Mouse (Mus musculus) forebrain, postnatal 0 days (tissue): ENCODE measurements around the gene Dnm3. TPM values are rescaled to one million over a fixed set of nuclear protein-coding genes. Genes with fewer than 3 reads are reported as not detected.

ENCODE experiments used
- ATAC-seq: fragments of 200-750 bp; cut with Nextera tagmentation; 2 replicates; pipeline ENCODE4 v1.8.0; 2017; ENCODE audit warnings: mild to moderate bottlenecking, moderate library complexity
- DNase-seq: peaks from one replicate; pipeline ENCODE4 v3.0.0-alpha.2; 2015
- H3K27ac ChIP-seq: fragments of 300-500 bp; sonication (generic); 2 replicates; pipeline ENCODE4 v1.5.1; 2014; ENCODE audit warnings: low read depth, mild to moderate bottlenecking, antibody characterized with exemption, low read length, moderate library complexity, mixed read lengths
- H3K27me3 ChIP-seq: fragments of 300-500 bp; sonication (generic); 2 replicates; pipeline ENCODE4 v1.6.1; 2014; ENCODE audit warnings: mild to moderate bottlenecking, low read length, mixed read lengths; ENCODE audit not compliant: insufficient read depth
- H3K36me3 ChIP-seq: fragments of 300-500 bp; sonication (generic); 2 replicates; pipeline ENCODE4 v1.6.1; 2014; ENCODE audit warnings: mild to moderate bottlenecking, moderate library complexity; ENCODE audit not compliant: insufficient read depth
- H3K4me1 ChIP-seq: fragments of 300-500 bp; sonication (generic); 2 replicates; pipeline ENCODE4 v1.6.1; 2014; ENCODE audit warnings: antibody characterized with exemption; ENCODE audit not compliant: insufficient read depth
- H3K4me2 ChIP-seq: fragments of 300-500 bp; sonication (generic); 2 replicates; pipeline ENCODE4 v1.6.1; 2014; ENCODE audit warnings: low read depth, mild to moderate bottlenecking, moderate library complexity
- H3K4me3 ChIP-seq: fragments of 300-500 bp; sonication (generic); 2 replicates; pipeline ENCODE4 v1.5.1; 2014; ENCODE audit warnings: low read depth, low read length, mixed read lengths
- H3K9ac ChIP-seq: fragments of 300-500 bp; sonication (generic); 2 replicates; pipeline ENCODE4 v1.6.1; 2014; ENCODE audit warnings: mild to moderate bottlenecking
- H3K9me3 ChIP-seq: fragments of 300-500 bp; sonication (generic); 2 replicates; pipeline ENCODE4 v1.6.1; 2016; ENCODE audit warnings: low read length
- CTCF ChIP-seq: sonication (generic); IDR thresholded peaks from 2 replicates; pipeline ENCODE4 v1.5.1; 2016; ENCODE audit warnings: antibody characterized with exemption, control low read depth, low read depth
- WGBS: fragments of 180-500 bp; shearing (Covaris S2); extraction: QIAGEN DNeasy Blood & Tissue Kit; methylation state at CpG from one replicate; pipeline ENCODE4 v1.1.7; 2014; 5-methylcytosine and 5-hydroxymethylcytosine counted together
- polyA plus RNA-seq: library from polyadenylated mRNA; unstranded; fragments of >200 nt; fragmentation: Nextera tagmentation; extraction: Ambion mirVana; gene quantifications from 2 replicates; pipeline ENCODE4 v1.2.1, GENCODE M21; 2015
- total RNA-seq: library from RNA; depleted of rRNA; stranded (reverse); fragments of >200 nt; gene quantifications from 2 replicates; pipeline ENCODE4 v1.2.3, GENCODE M21; 2014

Gene Dnm3
- total and polyA plus RNA-seq, 2 experiments from 2014 or later = 45.3 to 74.4 TPM

GRCm38 (mm10) chr1:162436672-162437071 is 41.2 kb downstream of the Dnm3 start:
- H3K36me3 ChIP-seq = no peaks in the 10 kb centered on the region
- ATAC-seq = no peak
- TF ChIP-seq CTCF = no peak

GRCm38 (mm10) chr1:162428904-162429303 is 48.9 kb downstream of the Dnm3 start:
- ATAC-seq = no peak
- H3K27me3 ChIP-seq = no peaks in the 10 kb centered on the region
- WGBS = 85% methylated on average over 2 of the region's 2 CpGs

More at GRCm38 (mm10) chr1:162436672-162437071, 41.2 kb downstream of the Dnm3 start:
- Histone ChIP-seq H3K9ac (no peak overlapping the region), H3K4me3 (no peak overlapping the region), H3K9me3 (no peaks in the 10 kb centered on the region), H3K27ac (no peak overlapping the region), H3K27me3 (no peaks in the 10 kb centered on the region), H3K4me1 (no peaks in the 10 kb centered on the region), H3K4me2 (no peak overlapping the region)
- no peak for DNase-seq
- WGBS = 62% methylated on average over 3 of the region's 3 CpGs

GRCm38 (mm10) chr1:162425930-162426478 is 51.8 kb downstream of the Dnm3 start:
- Histone ChIP-seq H3K9ac (no peak overlapping the region), H3K4me2 (no peak overlapping the region), H3K27ac (no peak overlapping the region), H3K36me3 (no peaks in the 10 kb centered on the region), H3K27me3 (no peaks in the 10 kb centered on the region), H3K4me3 (no peak overlapping the region), H3K9me3 (no peaks in the 10 kb centered on the region), H3K4me1 (no peaks in the 10 kb centered on the region)
- ATAC-seq = no peak
- no peak for TF ChIP-seq CTCF
- DNase-seq = no peak
- WGBS = 33% methylated on average over 15 of the region's 15 CpGs

More at GRCm38 (mm10) chr1:162428904-162429303, 48.9 kb downstream of the Dnm3 start:
- Histone ChIP-seq H3K4me1 (no peaks in the 10 kb centered on the region), H3K27ac (no peak overlapping the region), H3K4me2 (no peak overlapping the region), H3K9me3 (no peaks in the 10 kb centered on the region), H3K4me3 (no peak overlapping the region), H3K9ac (no peak overlapping the region), H3K36me3 (no peaks in the 10 kb centered on the region)
- no peak for DNase-seq
- TF ChIP-seq CTCF = no peak

GRCm38 (mm10) chr1:162422826-162423225 is 55.0 kb downstream of the Dnm3 start:
- no peak overlapping the region for H3K27ac ChIP-seq
- no peaks in the 10 kb centered on the region for H3K36me3 ChIP-seq
- no peaks in the 10 kb centered on the region for H3K27me3 ChIP-seq
- H3K4me3 ChIP-seq = no peak overlapping the region
- no peak overlapping the region for H3K4me2 ChIP-seq
- no peaks in the 10 kb centered on the region for H3K9me3 ChIP-seq
- ATAC-seq = no peak
- TF ChIP-seq CTCF = no peak
- H3K9ac ChIP-seq = no peak overlapping the region
- WGBS = 87% methylated on average over 6 of the region's 6 CpGs
- 0 out of 2 replicates have a peak, but pooled peaks cover 5% of the 10 kb centered on the region for H3K4me1 ChIP-seq
- DNase-seq = no peak

- H3K9ac ChIP-seq = no peak overlapping the region
- DNase-seq (no peak), ATAC-seq (no peak)
- H3K4me3 ChIP-seq = no peak overlapping the region
- no peaks in the 10 kb centered on the region for H3K36me3 ChIP-seq
- H3K4me1 ChIP-seq = no peaks in the 10 kb centered on the region; the same call in 1 of the 2 replicates
- no peak for TF ChIP-seq CTCF
- no peak overlapping the region for H3K27ac ChIP-seq
- no peak overlapping the region for H3K4me2 ChIP-seq
- 26% methylated on average over 1 of the region's 1 CpGs for WGBS
- H3K27me3 ChIP-seq = no peaks in the 10 kb centered on the region
- H3K9me3 ChIP-seq = no peaks in the 10 kb centered on the region
Measured at GRCm38 (mm10) chr1:162413791-162414190, 64.0 kb downstream of the Dnm3 start.

- ATAC-seq = no peak
- no peaks in the 10 kb centered on the region; the same call in 1 of the 2 replicates for H3K4me1 ChIP-seq
- no peaks in the 10 kb centered on the region for H3K27me3 ChIP-seq
- no peak for TF ChIP-seq CTCF
- no peak overlapping the region for H3K9ac ChIP-seq
- no peaks in the 10 kb centered on the region for H3K36me3 ChIP-seq
- DNase-seq = no peak
- 38% methylated on average over 7 of the region's 7 CpGs for WGBS
- no peak overlapping the region for H3K4me3 ChIP-seq
- H3K27ac ChIP-seq = no peak overlapping the region
- no peak overlapping the region for H3K4me2 ChIP-seq
- no peaks in the 10 kb centered on the region for H3K9me3 ChIP-seq
Measured at GRCm38 (mm10) chr1:162412787-162413429, 64.9 kb downstream of the Dnm3 start.

- DNase-seq = no peak
- peak overlapping the region; percentile 2; the same call in 1 of the 2 replicates for H3K4me2 ChIP-seq
- ATAC-seq = peak; percentile 55; the same call in 1 of the 2 replicates
- H3K4me1 ChIP-seq = no peaks in the 10 kb centered on the region; the same call in 1 of the 2 replicates
- no peaks in the 10 kb centered on the region for H3K9me3 ChIP-seq
- H3K4me3 ChIP-seq = no peak overlapping the region
- no peaks in the 10 kb centered on the region for H3K36me3 ChIP-seq
- no peak overlapping the region for H3K27ac ChIP-seq
- H3K9ac ChIP-seq = no peak overlapping the region
- WGBS = 28% methylated on average over 14 of the region's 14 CpGs
- no peak for TF ChIP-seq CTCF
- H3K27me3 ChIP-seq = no peaks in the 10 kb centered on the region
Measured at GRCm38 (mm10) chr1:162410207-162410965, 67.4 kb downstream of the Dnm3 start.
